Mouse (Mus musculus) ES-E14 (cell line): ENCODE measurements around the gene Eif4e3. TPM values are rescaled to one million over a fixed set of nuclear protein-coding genes. Genes with fewer than 3 reads are reported as not detected.

Experiments
- DNase-seq: peaks from one replicate; pipeline ENCODE4 v3.0.0-alpha.2; 2013; ENCODE audit warnings: low read depth, low spot score
- H3K27ac ChIP-seq: 2 replicates; pipeline ENCODE4 v1.5.1; 2012; ENCODE audit warnings: low read depth, mild to moderate bottlenecking, low read length, moderate library complexity, mixed read lengths; ENCODE audit not compliant: poor library complexity, insufficient read depth, severe bottlenecking
- H3K36me3 ChIP-seq: 2 replicates; pipeline ENCODE4 v1.6.1; 2012; ENCODE audit warnings: mild to moderate bottlenecking, low read length, moderate library complexity, mixed read lengths; ENCODE audit not compliant: control insufficient read depth, poor library complexity, insufficient read depth, severe bottlenecking
- H3K4me1 ChIP-seq, 2 experiments: fragments of 150-350 bp in 1 of 2; sonication (generic) in 1 of 2; 2 replicates each; pipeline ENCODE4 v1.6.1; 2012; ENCODE audit warnings: low read length in 2 of 2, mild to moderate bottlenecking in 1 of 2, mixed read lengths in 1 of 2; ENCODE audit not compliant: control insufficient read depth in 2 of 2, insufficient read depth in 2 of 2, poor library complexity in 1 of 2
- H3K4me3 ChIP-seq, 2 experiments: fragments of 150-350 bp in 1 of 2; sonication (generic) in 1 of 2; 2 replicates each; pipeline ENCODE4 v1.5.1; 2012; ENCODE audit warnings: low read length in 2 of 2, low read depth in 1 of 2, mild to moderate bottlenecking in 1 of 2, mixed read lengths in 1 of 2; ENCODE audit not compliant: insufficient read depth in 1 of 2, poor library complexity in 1 of 2, severe bottlenecking in 1 of 2
- H3K9ac ChIP-seq: 2 replicates; pipeline ENCODE4 v1.6.1; 2012; ENCODE audit warnings: low read depth, mild to moderate bottlenecking, low read length, mixed read lengths; ENCODE audit not compliant: poor library complexity, insufficient read depth, severe bottlenecking
- H3K9me3 ChIP-seq: fragments of 150-350 bp; sonication (generic); 2 replicates; pipeline ENCODE4 v1.6.1; 2012; ENCODE audit warnings: low read depth, mild to moderate bottlenecking, low read length; ENCODE audit not compliant: control insufficient read depth, insufficient read depth
- CHD2 ChIP-seq: IDR thresholded peaks from 2 replicates; pipeline ENCODE4 v1.6.1; 2014; ENCODE audit warnings: mild to moderate bottlenecking, low read depth, low read length, inconsistent platforms
- HCFC1 ChIP-seq: IDR thresholded peaks from 2 replicates; pipeline ENCODE4 v1.6.1; 2012; ENCODE audit warnings: low read length, inconsistent platforms, borderline replicate concordance; ENCODE audit not compliant: insufficient read depth
- MAFK ChIP-seq: IDR thresholded peaks from 2 replicates; pipeline ENCODE4 v1.6.1; 2014; ENCODE audit warnings: mild to moderate bottlenecking, low read depth, low read length, inconsistent platforms; ENCODE audit not compliant: insufficient read depth
- ZC3H11A ChIP-seq: IDR thresholded peaks from 2 replicates; pipeline ENCODE4 v1.6.1; 2012; ENCODE audit warnings: low read depth, mild to moderate bottlenecking, inconsistent platforms, low read length, borderline replicate concordance
- ZNF384 ChIP-seq: IDR thresholded peaks from 2 replicates; pipeline ENCODE4 v1.6.1; 2012; ENCODE audit warnings: low read depth, low read length, inconsistent platforms
- in situ Hi-C, 2 experiments: fragments of 600-800 bp; cut with MboI; formaldehyde crosslinking; loops; one replicate each; pipeline ENCODE4 v1.15.1; 2025; ENCODE audit warnings: low sequenced_read_pairs in 2 of 2, inconsistent platforms in 1 of 2; ENCODE audit not compliant: unreplicated experiment in 2 of 2
- total RNA-seq: library from RNA; depleted of rRNA; stranded (reverse); fragments of 300-350 nt; gene quantifications from 2 replicates; pipeline ENCODE4 v1.2.3, GENCODE M21; 2012

The Eif4e3 gene
- total RNA-seq, 1 experiment: 1.4 TPM

GRCm38 (mm10) chr6:99669481-99670325, 3.1 kb upstream of the Eif4e3 start:
- TF ChIP-seq HCFC1: no peak
- no peak for TF ChIP-seq ZNF384
- TF ChIP-seq ZC3H11A: no peak
- no peak for TF ChIP-seq CHD2
- TF ChIP-seq MAFK: no peak
- Histone ChIP-seq H3K4me1 (peaks cover 0 to 2% of the 10 kb centered on the region in 2 experiments; a peak in 1 of 4 replicates), H3K36me3 (no peaks in the 10 kb centered on the region), H3K9ac (no peak overlapping the region), H3K4me3 (no peak overlapping the region), H3K9me3 (no peaks in the 10 kb centered on the region), H3K27ac (no peak overlapping the region)
- in situ Hi-C loops: no loop called here
- DNase-seq: no peak

GRCm38 (mm10) chr6:99667290-99667689, 719 bp upstream of the Eif4e3 start:
- H3K27ac ChIP-seq: no peak overlapping the region
- no peak overlapping the region for H3K9ac ChIP-seq
- peaks cover 0 to 2% of the 10 kb centered on the region in 2 experiments; a peak in 1 of 4 replicates for H3K4me1 ChIP-seq
- TF ChIP-seq ZNF384 (no peak), MAFK (no peak), ZC3H11A (no peak), CHD2 (no peak), HCFC1 (no peak)
- peak overlapping the region in 1 of 2 experiments; percentile 11; a peak in 2 of 4 replicates for H3K4me3 ChIP-seq
- DNase-seq: no peak
- no peaks in the 10 kb centered on the region for H3K9me3 ChIP-seq
- in situ Hi-C loops: no loop called here
- no peaks in the 10 kb centered on the region for H3K36me3 ChIP-seq

GRCm38 (mm10) chr6:99665457-99666317, 884 bp downstream of the Eif4e3 start:
- no peak for DNase-seq
- in situ Hi-C loops: no loop called here

GRCm38 (mm10) chr6:99663232-99663631, 3.3 kb downstream of the Eif4e3 start:
- in situ Hi-C loops: no loop called here
- TF ChIP-seq ZC3H11A: no peak
- no peak for TF ChIP-seq MAFK
- TF ChIP-seq HCFC1: no peak
- TF ChIP-seq ZNF384: no peak
- no peak for TF ChIP-seq CHD2
- Histone ChIP-seq H3K4me1 (peaks cover 0 to 2% of the 10 kb centered on the region in 2 experiments; a peak in 1 of 4 replicates), H3K9me3 (no peaks in the 10 kb centered on the region), H3K36me3 (no peaks in the 10 kb centered on the region), H3K4me3 (no peak overlapping the region), H3K9ac (no peak overlapping the region), H3K27ac (no peak overlapping the region)
- DNase-seq: no peak

More at GRCm38 (mm10) chr6:99665457-99666317, 884 bp downstream of the Eif4e3 start:
- H3K9me3 ChIP-seq: no peaks in the 10 kb centered on the region
- no peak overlapping the region for H3K9ac ChIP-seq
- peaks cover 0 to 2% of the 10 kb centered on the region in 2 experiments; a peak in 1 of 4 replicates for H3K4me1 ChIP-seq
- H3K4me3 ChIP-seq: peak overlapping the region; percentile 64 to 79
- TF ChIP-seq CHD2 (no peak), ZC3H11A (no peak), MAFK (no peak), HCFC1 (no peak), ZNF384 (no peak)
- H3K36me3 ChIP-seq: no peaks in the 10 kb centered on the region
- H3K27ac ChIP-seq: no peak overlapping the region
